Mouse (Mus musculus): Measurements from ENCODE around the gene Wsb1. TPM values are rescaled to one million over a fixed set of nuclear protein-coding genes. Genes with fewer than 3 reads are reported as not detected.
A peak's percentile ranks its signal among the peaks of the same experiment; 100 is the strongest.

The Wsb1 gene
- total and polyA plus RNA-seq, 3 experiments: 48.8 to 90.9 (median 57.0) TPM

DNA sequence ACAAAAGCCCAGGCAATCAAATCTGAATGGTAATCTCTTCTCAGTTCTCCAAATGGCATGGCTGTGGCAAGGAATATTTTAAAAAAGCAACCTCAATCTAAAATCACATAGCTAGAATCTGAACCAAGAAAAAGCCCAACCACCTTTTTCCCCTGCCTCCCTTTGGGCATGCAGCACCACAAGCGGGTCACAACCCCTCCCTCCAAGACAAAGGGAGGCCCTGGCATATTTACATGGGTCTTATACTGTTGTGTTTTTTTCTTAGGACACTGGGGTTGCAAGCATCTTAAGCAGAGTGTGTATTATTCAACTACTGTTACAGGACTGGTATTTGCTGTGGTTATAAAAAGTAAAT, 16.1 kb downstream of the Wsb1 start:
- Histone ChIP-seq H3K4me3 (ENCODE audit: control insufficient read depth in 1 of 2, insufficient read depth in 1 of 2, low read depth in 2 of 2, low read length in 2 of 2) (no peak overlapping the region), H3K9me3 (replicated peaks; ENCODE audit: insufficient read depth, low read length) (no peaks in the 10 kb centered on the region), H3K27me3 (ENCODE audit: control insufficient read depth in 1 of 2, insufficient read depth in 2 of 2, low read length in 2 of 2) (no peaks in the 10 kb centered on the region), H3K9ac (ENCODE audit: control insufficient read depth, low read depth, low read length, poor library complexity, severe bottlenecking) (no peak overlapping the region), H3K36me3 (ENCODE audit: control insufficient read depth in 1 of 2, insufficient read depth in 2 of 2, low read length in 2 of 2) (peaks cover 0 to 46% of the 10 kb centered on the region in 2 experiments; a peak in 2 of 4 replicates), H3K27ac (ENCODE audit: control insufficient read depth, low read depth, low read length) (no peak overlapping the region), H3K79me2 (ENCODE audit: control insufficient read depth, insufficient read depth, low read length, poor library complexity) (no peaks in the 10 kb centered on the region), H3K4me1 (ENCODE audit: control insufficient read depth in 1 of 2, insufficient read depth in 2 of 2, low read length in 2 of 2) (no peaks in the 10 kb centered on the region)
- DNase-seq (ENCODE audit: low read depth, low spot score): peak; percentile 71
- TF ChIP-seq MYC (IDR thresholded peaks at IDR 0.05; ENCODE audit: low read depth, low read length) (no peak), ELF1 (IDR thresholded peaks at IDR 0.05; ENCODE audit: low read depth, low read length) (no peak), RCOR1 (IDR thresholded peaks at IDR 0.05; ENCODE audit: low read depth, low read length) (peak; percentile 98), POLR2AphosphoS5 (IDR thresholded peaks at IDR 0.05; ENCODE audit: borderline replicate concordance, low read depth, low read length) (no peak), NRF1 (IDR thresholded peaks at IDR 0.05; ENCODE audit: insufficient read depth, low read depth, low read length, poor library complexity, severe bottlenecking) (no peak), MEF2A (IDR thresholded peaks at IDR 0.05; ENCODE audit: extremely low read depth, insufficient replicate concordance, low read depth, low read length, poor library complexity, severe bottlenecking) (no peak), MXI1 (IDR thresholded peaks at IDR 0.05; ENCODE audit: low read depth, low read length) (peak; percentile 38; the same call in 1 of the 2 replicates), TCF12 (IDR thresholded peaks at IDR 0.05; ENCODE audit: low read depth, low read length) (peak; percentile 16; the same call in 1 of the 2 replicates)

DNA sequence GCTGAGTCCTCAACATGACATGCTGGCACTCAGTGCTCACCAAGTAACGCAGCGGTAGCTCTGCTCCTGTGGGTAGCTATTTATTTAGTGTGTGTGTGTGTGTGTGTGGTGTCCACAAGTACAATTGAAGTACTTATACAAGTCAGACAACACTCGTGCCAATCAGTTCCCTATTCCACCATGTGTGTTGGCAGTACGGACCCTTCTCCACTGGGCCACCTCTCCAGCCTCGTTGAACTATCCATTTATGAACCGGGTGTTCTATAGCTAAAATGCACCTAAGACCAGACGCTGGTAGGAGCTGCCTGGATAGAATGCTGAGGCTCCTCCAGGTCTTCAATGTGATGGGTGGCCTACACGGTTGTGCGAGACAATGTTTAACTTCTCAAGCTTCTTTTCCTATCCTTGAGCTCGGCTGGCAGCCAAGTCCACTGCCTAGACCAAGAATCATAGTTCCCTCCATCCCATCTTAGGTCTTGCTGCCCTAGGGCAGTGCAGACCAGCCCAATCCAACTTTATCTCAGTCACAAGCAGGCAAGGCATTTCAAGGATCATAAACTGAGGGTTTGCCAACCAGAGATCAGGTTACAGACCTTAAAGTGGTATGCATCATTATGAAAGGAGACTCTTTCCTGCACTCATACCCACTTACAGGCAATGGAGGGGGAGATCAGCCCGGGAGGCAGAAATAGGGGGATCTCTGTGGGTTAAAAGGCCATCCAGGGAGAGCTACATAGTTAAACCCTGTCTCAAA, 16.6 kb downstream of the Wsb1 start:
- Histone ChIP-seq H3K4me1 (ENCODE audit: control insufficient read depth in 1 of 2, insufficient read depth in 2 of 2, low read length in 2 of 2) (no peaks in the 10 kb centered on the region), H3K27me3 (ENCODE audit: control insufficient read depth in 1 of 2, insufficient read depth in 2 of 2, low read length in 2 of 2) (no peaks in the 10 kb centered on the region), H3K4me3 (ENCODE audit: control insufficient read depth in 1 of 2, insufficient read depth in 1 of 2, low read depth in 2 of 2, low read length in 2 of 2) (no peak overlapping the region), H3K36me3 (ENCODE audit: control insufficient read depth in 1 of 2, insufficient read depth in 2 of 2, low read length in 2 of 2) (peaks cover 0 to 42% of the 10 kb centered on the region in 2 experiments; a peak in 2 of 4 replicates), H3K9ac (ENCODE audit: control insufficient read depth, low read depth, low read length, poor library complexity, severe bottlenecking) (no peak overlapping the region), H3K9me3 (replicated peaks; ENCODE audit: insufficient read depth, low read length) (no peaks in the 10 kb centered on the region), H3K27ac (ENCODE audit: control insufficient read depth, low read depth, low read length) (no peak overlapping the region), H3K79me2 (ENCODE audit: control insufficient read depth, insufficient read depth, low read length, poor library complexity) (no peaks in the 10 kb centered on the region)
- DNase-seq (ENCODE audit: low read depth, low spot score): no peak
- TF ChIP-seq CTCF (IDR thresholded peaks at IDR 0.05 in 2 of 3, conservative IDR thresholded peaks at IDR 0.05 in 1 of 3; ENCODE audit: control insufficient read depth in 1 of 3, insufficient read depth in 1 of 3, low read depth in 2 of 3, low read length in 3 of 3, poor library complexity in 1 of 3, severe bottlenecking in 1 of 3): no peak
- no peak for TF ChIP-seq UBTF (IDR thresholded peaks at IDR 0.05; ENCODE audit: borderline replicate concordance, insufficient read depth, low read depth, low read length)
- TF ChIP-seq ZC3H11A (IDR thresholded peaks at IDR 0.05; ENCODE audit: low read depth, low read length): no peak

DNA sequence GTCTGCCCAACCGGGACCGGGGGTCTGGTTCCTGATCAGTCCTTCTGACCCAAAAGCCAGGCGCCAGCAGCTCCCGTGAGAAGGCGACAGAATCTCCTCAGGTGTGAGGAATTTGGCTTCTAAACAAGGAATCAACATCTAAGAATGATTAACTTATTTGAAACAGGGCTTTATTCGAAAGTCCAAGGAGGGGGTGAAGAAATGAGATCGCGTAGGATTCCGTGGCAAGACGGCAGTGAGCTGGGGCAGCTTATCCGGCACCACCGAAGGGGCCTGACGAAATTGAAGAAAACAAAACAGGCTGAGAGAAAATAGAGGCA, 24.3 kb downstream of the Wsb1 start:
- no peak overlapping the region for H3K9ac ChIP-seq (ENCODE audit: control insufficient read depth, low read depth, low read length, poor library complexity, severe bottlenecking)
- H3K9me3 ChIP-seq (replicated peaks; ENCODE audit: insufficient read depth, low read length): no peaks in the 10 kb centered on the region
- H3K27ac ChIP-seq (ENCODE audit: control insufficient read depth, low read depth, low read length): no peak overlapping the region
- H3K79me2 ChIP-seq (ENCODE audit: control insufficient read depth, insufficient read depth, low read length, poor library complexity): no peaks in the 10 kb centered on the region
- no peaks in the 10 kb centered on the region; a peak in 1 of 4 replicates for H3K4me1 ChIP-seq (ENCODE audit: control insufficient read depth in 1 of 2, insufficient read depth in 2 of 2, low read length in 2 of 2)
- H3K27me3 ChIP-seq (ENCODE audit: control insufficient read depth in 1 of 2, insufficient read depth in 2 of 2, low read length in 2 of 2): no peaks in the 10 kb centered on the region
- no peak for TF ChIP-seq RCOR1 (IDR thresholded peaks at IDR 0.05; ENCODE audit: low read depth, low read length)
- no peak for TF ChIP-seq ZMIZ1 (IDR thresholded peaks at IDR 0.05; ENCODE audit: low read depth, low read length)
- no peak for TF ChIP-seq ZKSCAN1 (IDR thresholded peaks at IDR 0.05; ENCODE audit: low read depth, low read length)
- TF ChIP-seq TBP (IDR thresholded peaks at IDR 0.05; ENCODE audit: low read depth, low read length): no peak
- no peak for TF ChIP-seq MXI1 (IDR thresholded peaks at IDR 0.05; ENCODE audit: low read depth, low read length)
- no peak for TF ChIP-seq KAT2A (conservative IDR thresholded peaks at IDR 0.05; ENCODE audit: low read depth, low read length)
- no peak for TF ChIP-seq ETS1 (IDR thresholded peaks at IDR 0.05; ENCODE audit: low read depth, low read length)
- TF ChIP-seq NELFE (IDR thresholded peaks at IDR 0.05; ENCODE audit: low read depth, low read length): no peak
- no peak for TF ChIP-seq E2F4 (IDR thresholded peaks at IDR 0.05; ENCODE audit: borderline replicate concordance, low read depth, low read length)
- no peak overlapping the region for H3K4me3 ChIP-seq (ENCODE audit: control insufficient read depth in 1 of 2, insufficient read depth in 1 of 2, low read depth in 2 of 2, low read length in 2 of 2)
- no peaks in the 10 kb centered on the region for H3K36me3 ChIP-seq (ENCODE audit: control insufficient read depth in 1 of 2, insufficient read depth in 2 of 2, low read length in 2 of 2)
- DNase-seq (ENCODE audit: low read depth, low spot score): no peak

Measured in MEL (cell line).